Mouse (Mus musculus): ENCODE results near the gene Mtr. TPM values are rescaled to one million over a fixed set of nuclear protein-coding genes. Genes with fewer than 3 reads are reported as not detected.

Mtr gene
- total and polyA plus RNA-seq, 2 experiments from 2014 or later = 1.9 to 8.3 TPM

- H3K9me3 ChIP-seq (ENCODE audit: low read length) = no peaks in the 10 kb centered on the region
- H3K27me3 ChIP-seq (ENCODE audit: insufficient read depth, low read length) = no peaks in the 10 kb centered on the region
- no peak overlapping the region for H3K9ac ChIP-seq
- H3K4me1 ChIP-seq (ENCODE audit: insufficient read depth) = no peaks in the 10 kb centered on the region
- no peak overlapping the region for H3K4me2 ChIP-seq (ENCODE audit: low read depth)
- no peaks in the 10 kb centered on the region for H3K36me3 ChIP-seq (ENCODE audit: insufficient read depth)
- no peak for ATAC-seq
- WGBS = 91% methylated on average over 7 of the region's 7 CpGs
- no peak for TF ChIP-seq CTCF (IDR thresholded peaks at IDR 0.05; ENCODE audit: low read depth)
- no peak overlapping the region for H3K27ac ChIP-seq (ENCODE audit: low read depth, low read length)
- no peak for DNase-seq
- no peak overlapping the region for H3K4me3 ChIP-seq (ENCODE audit: low read depth, low read length)
Measured at GRCm38 (mm10) chr13:12133549-12133948, 124.4 kb downstream of the Mtr start.

Other genes starting within 250 kb of the Mtr start
- gene Ryr2, start 151.2 kb downstream of the Mtr start, total RNA-seq (2014; rRNA removed) = 22.8 and 23.6 TPM in 2 replicates
- gene Ryr2, start 151.2 kb downstream of the Mtr start, polyA plus RNA-seq (2015; fragmentation: Nextera tagmentation; extraction: Ambion mirVana) = 0.59 and 2.1 TPM in 2 replicates
- gene Actn2, start 82.6 kb upstream of the Mtr start, total RNA-seq (2014; rRNA removed) = 3.9 and 5.9 TPM in 2 replicates
- gene Actn2, start 82.6 kb upstream of the Mtr start, polyA plus RNA-seq (2015; fragmentation: Nextera tagmentation; extraction: Ambion mirVana) = 6.0 TPM in 2 replicates
- gene Heatr1, start 136.9 kb upstream of the Mtr start, total RNA-seq (2014; rRNA removed) = 16.2 and 17.8 TPM in 2 replicates
- 5.2 and 6.0 TPM in 2 replicates for gene Heatr1, start 136.9 kb upstream of the Mtr start, polyA plus RNA-seq (2015; fragmentation: Nextera tagmentation; extraction: Ambion mirVana)
- 19.2 and 20.8 TPM in 2 replicates for gene Lgals8, start 206.8 kb upstream of the Mtr start, total RNA-seq (2014; rRNA removed)
- gene Lgals8, start 206.8 kb upstream of the Mtr start, polyA plus RNA-seq (2015; fragmentation: Nextera tagmentation; extraction: Ambion mirVana) = 18.0 and 20.2 TPM in 2 replicates

Measured in forebrain, postnatal 0 days (tissue).